Mouse (Mus musculus) liver, postnatal 0 days (tissue): Measurements from ENCODE around the gene Nt5m.

Source experiments
- CTCF ChIP-seq: sonication (generic); IDR thresholded peaks from 2 replicates; pipeline ENCODE4 v1.5.1; 2016; ENCODE audit warnings: antibody characterized with exemption, low read depth
- EP300 ChIP-seq: IDR thresholded peaks from 2 replicates; pipeline ENCODE4 v1.6.1; 2016; ENCODE audit warnings: antibody characterized with exemption, low read depth, mild to moderate bottlenecking

- no peak for TF ChIP-seq EP300
- TF ChIP-seq CTCF: no peak
Measured at GRCm38 (mm10) chr11:59852865-59853264, 13.6 kb downstream of the Nt5m start.
